Mouse (Mus musculus) embryo, embryonic 11 days (tissue): ENCODE measurements around the gene Ppdpf.
A peak's percentile ranks its signal among the peaks of the same experiment; 100 is the strongest.
"Not testable (repeated sequence)": the region's sequence is repeated elsewhere in the genome, so short reads cannot be mapped to it uniquely, and the experiment has no call there.

Source experiments
- DNase-seq: peaks from one replicate; pipeline ENCODE4 v3.0.0-alpha.2; 2015

Gene Ppdpf

DNA sequence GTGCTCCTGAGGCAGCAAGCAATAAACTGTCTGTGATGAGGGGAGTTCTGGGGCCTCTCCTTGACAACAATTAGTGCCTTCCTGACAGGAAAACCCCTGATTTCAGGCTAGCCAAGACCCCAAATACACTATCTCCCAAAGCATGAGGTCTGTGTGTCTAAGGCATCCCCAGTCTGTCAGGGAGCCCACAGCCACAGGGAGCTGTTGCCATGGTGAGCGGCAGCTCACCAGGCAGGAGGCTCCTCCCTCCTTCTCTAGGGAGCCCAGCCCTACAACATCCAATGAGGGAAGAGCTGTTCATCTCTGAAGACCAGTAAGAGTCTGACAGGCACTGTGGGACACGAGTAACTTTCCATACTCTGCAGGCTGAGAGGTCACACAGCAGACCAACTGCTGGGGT lies 27.3 kb upstream of the Ppdpf start:
- peak; percentile 70 for DNase-seq

DNA sequence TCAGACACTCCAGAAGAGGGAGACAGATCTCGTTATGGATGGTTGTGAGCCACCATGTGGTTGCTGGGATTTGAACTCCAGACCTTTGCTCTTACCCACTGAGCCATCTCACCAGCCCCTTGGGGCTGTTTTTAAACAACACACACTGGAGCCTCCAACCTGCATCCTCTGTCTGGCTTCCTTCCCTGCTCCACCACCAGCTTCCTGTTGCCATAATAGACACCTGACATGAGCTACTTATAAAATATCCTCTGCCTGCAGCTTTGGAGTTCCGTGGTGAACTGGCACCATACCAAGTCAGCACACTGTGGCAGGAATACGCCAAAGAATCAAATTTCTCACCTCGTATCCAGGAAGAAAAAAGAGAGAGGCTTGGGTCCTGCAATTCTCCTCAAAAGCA lies 26.2 kb upstream of the Ppdpf start:
- no peak for DNase-seq

DNA sequence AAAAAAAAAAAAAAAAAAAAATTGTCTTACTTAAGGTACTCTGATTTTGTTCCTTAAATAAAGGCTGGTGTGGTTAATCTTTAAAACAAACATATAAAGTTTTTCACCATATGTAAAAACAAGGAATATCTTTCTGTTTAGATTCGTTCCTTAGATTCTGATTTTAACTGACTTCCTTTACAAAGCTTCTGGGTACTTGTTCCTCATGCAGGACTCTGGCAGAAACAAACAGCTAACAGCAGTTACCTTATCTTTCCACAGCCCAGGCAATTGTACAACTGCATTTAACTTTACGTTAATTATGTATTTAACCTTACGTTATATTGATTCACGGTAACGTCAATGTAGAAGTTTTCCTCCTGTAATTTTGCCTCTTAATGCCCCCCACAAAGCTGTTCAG lies 20.6 kb upstream of the Ppdpf start:
- DNase-seq = no peak

DNA sequence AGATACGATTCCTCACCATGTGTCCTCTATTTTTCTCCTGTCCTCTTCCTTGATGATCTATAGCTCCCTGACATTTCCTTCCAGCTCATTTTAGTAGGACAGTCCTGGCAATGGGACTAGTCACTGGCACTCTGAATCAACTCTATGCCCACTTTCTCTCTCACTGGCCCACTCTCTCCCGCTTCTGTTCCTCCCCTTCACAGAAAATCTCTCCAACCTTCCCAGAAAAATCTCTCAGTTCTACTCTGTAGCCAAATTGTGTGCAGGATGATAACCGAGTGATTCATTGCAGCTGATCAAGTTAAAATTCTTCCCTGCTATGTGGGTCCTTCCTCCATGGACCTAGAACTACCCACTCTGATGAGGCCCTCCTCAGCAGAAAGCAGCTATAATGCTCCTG lies 12.4 kb upstream of the Ppdpf start:
- DNase-seq = no peak

DNA sequence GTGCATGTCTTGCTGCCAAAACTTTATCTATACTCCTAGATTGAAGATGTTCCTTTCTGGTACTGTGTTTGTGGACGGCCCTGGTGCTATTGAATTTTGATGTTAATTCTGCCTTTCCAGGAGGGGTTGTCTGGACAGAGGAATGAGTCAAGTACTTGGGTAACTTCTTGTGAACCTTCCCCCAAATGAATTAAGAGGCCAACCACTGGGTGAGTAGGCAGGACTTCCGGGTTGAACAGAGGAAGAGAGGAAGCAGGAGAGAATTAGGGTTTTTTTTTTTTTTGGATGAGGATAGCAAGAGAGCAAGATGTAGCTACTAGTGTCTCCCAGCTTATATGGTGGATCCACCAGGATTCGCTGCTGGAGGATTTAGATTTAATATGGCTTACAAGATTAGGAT lies 9.0 kb upstream of the Ppdpf start:
- no peak for DNase-seq

DNA sequence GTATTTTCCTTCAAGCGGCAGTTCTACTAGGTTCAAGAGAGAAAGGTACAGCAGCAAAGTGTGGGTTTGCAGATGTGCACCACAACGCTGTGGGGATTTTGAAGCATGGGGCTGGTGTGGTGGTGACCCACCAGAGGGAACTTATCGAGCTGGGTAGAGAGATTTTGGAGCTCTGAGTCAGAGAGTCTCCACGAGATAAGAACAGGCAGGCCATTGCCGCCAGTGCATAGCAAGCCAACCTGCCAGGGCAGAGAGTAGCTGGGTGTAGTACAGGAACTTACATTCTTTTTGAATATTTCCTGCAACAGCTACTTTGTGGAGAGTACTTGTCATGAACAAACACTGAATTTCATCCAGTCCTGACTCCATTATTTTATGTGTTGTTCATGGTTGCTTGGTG lies 8.6 kb upstream of the Ppdpf start:
- DNase-seq = no peak

DNA sequence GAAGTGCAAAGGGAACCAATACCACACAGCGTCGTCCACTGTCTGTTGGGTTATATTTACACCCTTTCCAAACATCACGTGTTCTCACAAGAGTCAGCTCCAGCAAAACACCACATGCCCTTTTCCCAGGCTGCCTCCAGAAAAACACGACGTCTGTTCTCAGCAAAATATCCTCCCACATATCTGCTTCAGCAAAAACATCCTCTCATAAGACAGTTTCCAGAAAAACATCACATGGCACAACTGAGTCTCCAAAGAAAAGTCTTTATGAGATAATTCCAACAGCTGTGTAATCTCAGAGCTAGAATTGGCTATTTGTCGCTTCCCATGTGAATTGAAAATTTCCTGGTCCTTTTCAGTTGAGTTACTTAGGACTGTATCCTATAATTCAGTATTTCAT lies 6.1 kb upstream of the Ppdpf start:
- no peak for DNase-seq

DNA sequence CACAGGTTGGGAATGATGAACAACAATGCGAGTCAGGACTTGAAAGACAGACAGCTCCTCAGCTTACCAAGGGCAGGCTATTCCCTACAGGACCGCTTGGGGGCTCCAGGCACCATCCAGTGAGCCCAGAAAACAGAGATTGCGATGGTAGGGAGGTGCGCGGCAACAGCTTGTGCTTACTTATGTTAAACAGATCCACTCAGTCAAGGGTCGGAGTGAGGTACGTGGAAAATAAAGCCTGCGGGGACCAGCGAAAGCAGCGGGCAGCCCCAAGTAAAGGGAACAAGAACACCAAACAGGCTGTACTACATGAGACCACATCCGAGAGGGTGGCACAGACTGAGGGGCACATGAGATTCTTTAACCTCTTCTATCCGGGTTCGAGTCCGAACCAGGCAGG lies 412 bp upstream of the Ppdpf start:
- peak; percentile 92 for DNase-seq

DNA sequence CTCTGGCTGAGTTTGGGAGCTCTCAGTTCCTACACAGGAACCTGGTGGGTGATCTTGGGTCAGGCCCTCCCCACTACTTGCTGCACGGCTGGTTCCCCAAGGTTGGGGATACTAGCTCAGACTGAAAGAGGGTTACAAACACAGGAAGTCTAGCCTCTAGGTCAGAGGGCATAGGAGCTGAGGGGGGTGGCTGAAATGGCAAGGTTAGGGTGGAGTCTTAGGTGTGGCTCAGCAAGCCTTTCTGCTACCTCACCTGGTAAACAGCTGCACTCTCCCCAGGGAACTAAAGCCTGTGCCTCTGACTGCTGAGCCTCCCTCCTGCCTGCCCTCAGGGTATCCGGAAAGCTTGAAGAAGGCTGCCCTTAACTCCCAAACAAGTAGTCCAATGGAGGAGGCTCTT lies 1.6 kb downstream of the Ppdpf start:
- DNase-seq = peak; percentile 33

DNA sequence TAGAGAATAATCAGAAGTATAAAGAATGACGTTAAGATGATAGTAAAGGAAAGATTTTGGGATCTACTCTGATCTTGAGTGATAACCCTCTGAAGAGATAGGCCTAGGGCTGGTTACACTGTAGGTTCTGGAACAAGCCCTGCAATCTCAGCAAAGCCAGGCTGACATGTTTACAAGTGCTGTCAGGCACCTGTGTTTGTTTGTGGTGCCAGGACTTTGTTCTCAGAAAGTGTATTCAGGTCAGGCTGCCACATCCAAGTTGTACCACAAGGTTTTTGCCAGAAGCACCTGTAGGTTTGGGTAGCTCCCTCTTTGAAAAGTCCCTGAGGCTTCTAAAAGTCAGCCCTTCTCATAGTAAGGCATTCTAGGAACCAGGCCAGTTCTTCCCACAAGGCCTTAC lies 2.3 kb downstream of the Ppdpf start:
- no peak for DNase-seq

DNA sequence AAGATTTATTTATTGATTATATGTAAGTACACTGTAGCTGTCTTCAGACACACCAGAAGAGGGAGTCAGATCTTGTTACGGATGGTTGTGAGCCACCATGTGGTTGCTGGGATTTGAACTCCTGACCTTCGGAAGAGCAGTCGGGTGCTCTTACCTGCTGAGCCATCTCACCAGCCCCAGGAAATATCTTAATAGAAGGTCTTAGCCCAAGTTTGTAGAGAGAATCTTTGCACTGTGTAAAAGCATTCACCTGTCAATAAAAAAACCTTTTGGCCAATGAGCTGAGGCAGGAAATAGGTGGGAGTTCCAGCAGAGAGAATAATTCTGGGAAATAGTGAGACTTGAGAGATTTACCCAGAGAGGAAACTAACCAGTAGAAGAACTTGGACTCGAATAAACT lies 4.3 kb downstream of the Ppdpf start:
- not testable (repeated sequence) for DNase-seq

DNA sequence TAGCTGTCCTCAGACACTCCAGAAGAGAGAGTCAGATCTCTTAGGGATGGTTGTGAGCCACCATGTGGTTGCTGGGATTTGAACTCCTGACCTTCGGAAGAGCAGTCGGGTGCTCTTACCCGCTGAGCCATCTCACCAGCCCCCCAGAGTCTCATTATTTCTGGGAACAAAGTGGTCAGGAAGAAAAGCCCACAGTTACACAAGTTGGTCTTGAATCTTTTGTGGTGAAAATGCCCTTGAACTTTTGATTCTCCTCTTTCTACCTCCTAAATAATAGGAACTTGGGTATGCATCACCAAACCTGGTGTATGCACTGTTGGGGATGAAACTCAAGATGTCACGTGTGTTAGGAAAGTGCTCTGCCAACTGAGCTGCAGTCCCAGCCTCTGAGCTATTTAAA lies 4.9 kb downstream of the Ppdpf start:
- DNase-seq = no peak

DNA sequence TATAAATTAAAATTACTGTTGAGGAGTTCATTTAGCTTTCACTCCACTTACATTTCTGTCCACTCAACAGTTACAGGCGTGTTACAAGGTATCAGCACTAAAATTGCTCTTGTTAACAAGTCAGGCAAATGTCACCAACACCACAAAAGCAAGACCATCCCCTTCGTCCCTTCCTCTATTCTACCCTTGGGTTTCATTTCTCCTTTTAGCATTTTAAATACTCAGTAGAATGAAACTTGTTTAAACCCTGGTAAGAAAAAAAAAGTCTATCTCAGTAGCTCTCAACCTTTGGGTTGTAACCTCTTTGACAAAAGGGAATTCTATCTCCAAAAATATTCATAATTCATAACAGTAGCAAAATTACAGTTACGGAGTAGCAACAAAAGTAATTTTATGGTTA lies 6.0 kb downstream of the Ppdpf start:
- no peak for DNase-seq

DNA sequence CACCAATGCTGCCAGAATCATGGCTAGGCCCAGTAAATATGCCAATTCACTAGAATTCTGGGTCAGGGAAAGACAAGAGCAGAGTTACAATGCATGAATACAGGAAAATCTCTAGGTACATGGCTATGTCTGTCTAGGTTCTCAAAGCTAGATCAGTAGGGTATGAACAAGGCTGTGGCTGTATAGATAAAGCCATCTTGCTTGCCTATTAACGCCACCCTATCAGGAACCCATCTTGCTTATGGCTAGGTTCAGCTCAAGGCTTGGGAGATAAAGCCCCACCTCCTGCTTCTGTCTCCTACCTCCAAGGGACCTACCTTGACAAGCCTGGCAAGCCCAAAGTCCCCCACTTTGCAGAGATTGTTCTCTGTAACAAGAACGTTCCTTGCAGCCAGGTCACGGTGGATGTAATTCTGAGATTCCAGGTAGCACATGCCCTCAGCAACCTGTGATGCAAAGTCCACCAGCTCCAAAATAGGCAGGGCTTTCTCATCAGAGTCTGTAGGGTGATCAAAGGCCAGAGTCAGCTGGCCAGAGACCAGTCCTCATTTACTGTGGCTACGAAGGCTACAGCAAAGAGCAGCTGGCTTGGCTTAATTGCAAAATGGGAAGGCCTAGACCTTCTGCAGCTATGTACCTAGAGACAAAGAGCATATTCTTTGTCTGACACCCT lies 9.7 kb downstream of the Ppdpf start:
- DNase-seq = no peak

DNA sequence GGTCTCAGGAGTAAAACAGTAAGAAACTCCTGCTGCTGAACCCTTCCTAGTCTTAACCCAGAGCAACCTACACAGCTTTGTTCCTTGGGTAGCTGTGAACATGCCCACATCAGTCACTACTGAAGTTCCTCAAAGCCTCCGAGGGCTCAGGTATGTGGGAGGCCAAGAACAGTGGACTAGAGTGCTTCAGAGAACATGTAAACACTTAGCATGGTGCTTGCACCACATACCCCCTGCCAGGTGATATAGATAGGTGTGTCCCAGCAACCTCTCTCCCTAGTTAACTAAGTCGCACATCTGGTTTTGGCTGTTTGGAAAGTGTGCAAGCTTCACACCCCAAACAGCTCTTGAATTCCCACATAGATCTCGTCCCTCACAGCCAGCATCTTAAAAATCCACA lies 14.6 kb downstream of the Ppdpf start:
- no peak for DNase-seq

DNA sequence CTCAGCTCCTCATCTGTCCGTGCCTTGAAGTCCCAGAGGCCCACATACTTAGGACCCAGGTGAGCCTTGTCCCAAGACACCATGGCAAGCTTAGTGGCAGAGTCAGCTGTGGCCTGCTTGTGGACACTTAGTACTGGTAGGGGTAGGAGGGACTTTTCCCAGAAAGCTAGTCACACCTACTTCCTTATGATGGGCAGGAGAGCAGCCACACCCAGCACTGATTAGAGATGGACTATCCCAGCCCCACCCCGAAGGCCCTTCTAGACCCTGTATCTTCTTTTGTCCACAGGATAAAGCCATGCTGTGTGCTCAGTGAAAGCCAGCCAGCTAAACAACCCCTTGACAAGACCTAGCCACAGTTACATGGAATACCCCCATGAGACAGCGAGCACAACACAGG lies 15.4 kb downstream of the Ppdpf start, which contains the start of gene Ptk6:
TSS of gene Ptk6 (minus strand) at position 368 of the 400 bp plus-strand sequence.
- DNase-seq = no peak

DNA sequence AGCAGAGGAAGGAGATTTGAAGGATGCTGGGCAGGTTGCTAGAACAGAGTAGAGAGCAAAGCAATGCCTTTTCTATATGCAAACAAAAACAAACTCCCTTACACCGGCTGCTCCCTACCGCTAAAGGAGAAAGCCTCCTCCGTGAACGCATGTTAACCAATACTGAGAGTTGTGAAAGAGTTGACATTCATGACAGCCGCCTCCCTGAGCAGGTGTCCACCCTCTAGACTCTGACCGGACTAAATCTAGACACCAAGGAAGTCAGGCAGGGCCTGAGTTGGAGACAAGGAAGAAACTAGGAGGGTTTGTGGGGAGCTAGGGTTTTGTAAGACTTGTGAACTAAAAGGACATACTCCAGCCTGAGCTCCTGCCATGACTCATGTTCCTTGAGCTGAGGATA lies 15.8 kb downstream of the Ppdpf start:
- no peak for DNase-seq

DNA sequence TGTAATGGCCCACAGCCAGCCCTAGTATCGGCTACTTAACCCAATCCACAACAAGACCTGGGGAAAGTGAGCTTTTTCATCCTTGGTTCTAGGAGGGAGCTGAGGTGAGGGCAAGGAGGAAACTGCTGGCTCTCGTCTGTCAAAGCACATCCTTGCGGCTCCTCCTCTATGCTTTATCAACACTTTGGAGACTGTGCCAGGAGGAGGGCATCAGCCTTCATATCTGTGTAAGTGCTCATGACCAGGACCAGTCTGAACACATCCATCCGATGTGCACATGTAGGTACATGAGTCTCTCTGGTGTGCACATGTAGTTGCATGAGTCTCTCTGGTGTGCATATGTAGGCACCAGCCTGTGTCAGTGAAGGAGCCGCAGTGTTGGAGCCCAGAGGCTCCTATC lies 18.6 kb downstream of the Ppdpf start:
- no peak for DNase-seq

DNA sequence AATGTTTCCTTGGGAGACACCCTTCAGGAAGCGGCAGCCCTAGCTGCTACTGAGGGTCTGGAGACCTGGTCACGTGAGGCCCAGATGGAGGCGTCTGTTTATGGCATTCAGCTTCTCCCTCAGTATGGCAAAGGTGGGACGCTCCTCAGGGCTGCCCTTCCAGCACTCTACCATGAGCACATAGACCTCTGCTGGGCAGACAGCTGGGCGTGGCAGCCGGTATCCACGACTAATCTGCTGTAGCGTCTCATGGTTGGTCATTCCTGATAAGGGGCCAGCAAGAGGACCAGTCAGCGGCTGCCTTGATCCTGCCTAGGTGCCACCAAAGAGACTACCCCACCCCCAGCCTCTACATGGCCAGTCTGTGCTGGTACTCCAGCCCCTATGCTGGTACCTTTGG lies 19.1 kb downstream of the Ppdpf start:
- no peak for DNase-seq

DNA sequence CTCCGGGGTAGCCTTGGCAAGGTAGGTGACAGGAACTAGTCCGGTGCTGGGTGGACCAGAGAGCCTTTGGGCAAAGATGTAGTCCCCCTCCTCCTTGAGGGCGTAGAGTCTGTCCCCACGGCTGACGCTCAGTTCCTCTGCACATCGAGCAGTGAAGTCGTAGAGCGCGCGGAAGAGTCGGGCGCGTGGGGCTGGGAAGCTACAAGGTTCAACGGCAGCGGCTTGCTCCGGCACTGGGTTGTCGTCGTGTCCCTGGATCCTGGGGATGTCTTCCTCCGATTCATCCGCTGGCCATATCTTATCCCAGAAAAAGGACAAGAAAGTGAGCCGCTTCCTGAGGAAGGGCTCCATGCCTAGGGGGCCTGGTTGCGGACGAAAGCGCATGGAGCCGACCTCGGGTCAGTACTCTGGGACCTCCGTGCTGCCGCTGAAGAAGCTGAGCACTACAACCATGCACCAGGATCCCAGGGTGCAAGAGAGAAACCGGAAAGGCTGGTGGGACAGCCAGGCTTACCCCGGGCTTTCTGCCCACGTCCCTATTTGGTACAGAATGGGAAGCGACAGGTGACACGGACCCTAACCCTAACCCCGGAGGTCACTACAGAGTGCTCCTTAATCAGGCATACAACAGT lies 25.5 kb downstream of the Ppdpf start:
- DNase-seq = peak; percentile 37

DNA sequence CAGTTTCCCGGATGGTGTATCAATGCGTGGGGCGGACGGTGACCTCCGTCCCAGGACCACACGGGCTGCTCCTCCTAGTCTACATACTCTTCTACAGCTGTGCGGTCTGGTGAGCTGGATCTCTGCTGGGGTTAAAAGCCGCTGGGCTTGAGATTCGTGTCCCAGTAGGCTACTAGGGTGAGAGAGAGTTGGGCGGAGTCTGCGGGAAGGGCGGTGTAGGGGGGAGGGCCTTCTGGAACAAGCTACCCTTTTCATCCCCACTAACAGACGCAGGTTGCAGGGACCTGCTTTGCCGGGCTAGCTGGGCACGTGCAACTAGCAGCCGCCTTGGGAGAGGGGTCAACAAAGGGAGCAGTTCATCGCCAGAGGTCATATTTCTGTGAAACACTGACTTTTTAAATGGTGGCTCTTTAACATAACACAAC lies 26.0 kb downstream of the Ppdpf start, which contains the start of gene Srms:
TSS of gene Srms (minus strand) at position 165 of the 425 bp plus-strand sequence.
- peak; percentile 54 for DNase-seq

DNA sequence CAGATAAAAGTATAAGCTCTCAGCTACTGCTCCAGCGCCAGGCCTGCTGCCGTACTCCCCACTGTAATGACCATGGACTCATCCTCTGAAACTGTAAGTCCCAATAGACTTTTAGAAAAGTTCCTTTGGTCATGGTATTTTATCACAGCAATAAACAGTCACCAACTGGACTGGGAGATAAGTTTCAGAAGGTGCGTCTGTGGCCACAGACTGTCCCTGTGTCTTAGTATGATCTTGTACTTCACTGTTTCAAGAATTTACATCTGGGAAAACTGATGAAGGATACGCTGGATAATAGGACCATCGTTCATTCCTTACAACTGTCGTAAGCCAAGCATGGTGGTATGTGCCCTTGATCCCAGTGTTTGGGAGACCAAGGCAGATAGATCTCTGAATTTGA lies 29.0 kb downstream of the Ppdpf start:
- DNase-seq = no peak

DNA sequence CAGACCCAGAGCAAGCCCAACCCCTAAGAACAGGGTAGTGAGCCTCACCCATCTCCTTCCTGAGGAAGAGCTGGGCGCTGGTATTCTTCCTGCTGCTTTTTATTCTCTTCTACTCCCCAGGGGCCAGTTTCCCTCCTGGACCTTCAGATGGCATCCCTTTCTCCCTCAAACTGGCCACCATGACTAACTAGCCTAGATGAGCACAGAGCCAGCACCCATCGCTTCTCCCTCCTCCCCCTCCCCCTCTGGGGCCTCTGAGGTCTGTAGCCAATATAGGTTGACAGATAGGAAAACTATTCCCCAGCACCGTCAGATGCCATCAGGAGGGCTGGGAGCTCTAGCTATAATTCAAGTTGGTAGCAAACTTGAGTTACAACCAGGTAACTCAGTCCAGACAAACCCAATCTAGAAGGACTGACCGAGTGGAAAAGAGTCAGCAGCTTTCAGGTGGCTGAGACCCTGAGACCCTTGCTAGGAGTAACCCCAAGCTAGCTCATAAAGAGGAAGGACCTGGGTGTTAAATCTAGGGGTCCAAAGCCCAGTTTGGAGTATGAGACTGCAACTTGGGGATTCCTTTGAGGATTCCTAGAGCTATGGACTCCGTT lies 31.9 kb downstream of the Ppdpf start:
- no peak for DNase-seq

DNA sequence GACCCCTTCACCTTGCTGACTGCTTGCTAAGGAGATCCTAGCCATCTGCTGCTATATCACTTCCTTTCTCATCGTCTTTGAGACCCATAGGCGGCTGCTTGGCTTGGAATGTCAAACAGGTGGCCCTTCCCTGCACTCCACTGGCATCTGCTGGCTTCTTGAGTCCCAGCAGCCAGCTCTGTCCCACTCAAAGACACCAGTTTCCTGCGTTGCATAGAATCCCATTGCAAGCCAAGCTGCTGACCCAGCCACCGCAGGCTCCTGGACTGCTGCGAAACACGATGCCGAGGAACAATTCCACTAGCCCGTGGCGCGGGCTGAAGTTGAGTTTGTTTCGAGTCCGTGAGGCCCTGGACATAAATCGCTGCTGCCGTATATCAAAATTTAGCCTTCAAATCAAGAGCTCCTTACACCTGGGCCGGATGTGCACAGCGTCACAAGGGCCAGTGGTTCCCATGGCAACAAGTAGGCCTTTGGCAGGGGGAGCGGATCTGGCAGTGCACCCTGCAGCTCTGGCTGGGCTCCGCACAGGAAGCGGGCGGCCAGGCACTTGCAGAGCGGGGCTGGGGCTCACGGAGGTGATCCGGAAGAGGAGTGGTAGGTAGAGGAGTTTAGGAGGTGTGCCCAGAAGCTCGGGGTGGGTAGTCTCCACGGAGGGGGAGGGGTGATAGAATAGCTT lies 32.6 kb downstream of the Ppdpf start, which contains the start of gene Fndc11:
TSS of gene Fndc11 (plus strand) at position 476 of the 679 bp plus-strand sequence.
- peak; percentile 90 for DNase-seq
